Mouse (Mus musculus) MEL (cell line): ENCODE results near the gene Slc7a8.

Source experiments
- CHD2 ChIP-seq: IDR thresholded peaks from 2 replicates; pipeline ENCODE4 v1.6.1; 2011; ENCODE audit warnings: low read length, improper control_type of control experiment
- CTCF ChIP-seq, 3 experiments: IDR thresholded peaks in 2 of 3; conservative IDR thresholded peaks in 1 of 3; 2 replicates each; pipeline ENCODE4 v1.5.1; 2011 to 2012; ENCODE audit warnings: low read length in 3 of 3, low read depth in 2 of 3, mild to moderate bottlenecking in 2 of 3, improper control_type of control experiment in 1 of 3, inconsistent platforms in 1 of 3, mixed read lengths in 1 of 3, moderate library complexity in 1 of 3; ENCODE audit not compliant: control insufficient read depth in 1 of 3, insufficient read depth in 1 of 3, poor library complexity in 1 of 3, severe bottlenecking in 1 of 3
- EP300 ChIP-seq, 2 experiments: IDR thresholded peaks; 2 replicates each; pipeline ENCODE4 v1.6.1; 2011; ENCODE audit warnings: improper control_type of control experiment in 2 of 2, low read length in 2 of 2, low read depth in 1 of 2, mild to moderate bottlenecking in 1 of 2
- MAFK ChIP-seq: IDR thresholded peaks from 2 replicates; pipeline ENCODE4 v1.6.1; 2011; ENCODE audit warnings: low read depth, mild to moderate bottlenecking, low read length, improper control_type of control experiment, borderline replicate concordance
- POLR2A ChIP-seq, 2 experiments: IDR thresholded peaks; 2 replicates each; pipeline ENCODE4 v1.6.1; 2011 to 2012; ENCODE audit warnings: low read length in 2 of 2, mild to moderate bottlenecking in 2 of 2, control low read depth in 1 of 2, improper control_type of control experiment in 1 of 2, low read depth in 1 of 2, moderate library complexity in 1 of 2; ENCODE audit not compliant: control insufficient read depth in 1 of 2, insufficient read depth in 1 of 2, poor library complexity in 1 of 2
- TCF12 ChIP-seq: IDR thresholded peaks from 2 replicates; pipeline ENCODE4 v1.6.1; 2014; ENCODE audit warnings: low read depth, mild to moderate bottlenecking, inconsistent platforms, low read length, improper control_type of control experiment, moderate library complexity

- no peak for TF ChIP-seq POLR2A (IDR thresholded peaks at IDR 0.05; ENCODE audit: control insufficient read depth in 1 of 2, insufficient read depth in 1 of 2, low read depth in 1 of 2, low read length in 2 of 2, poor library complexity in 1 of 2)
- no peak for TF ChIP-seq EP300 (IDR thresholded peaks at IDR 0.05; ENCODE audit: low read depth in 1 of 2, low read length in 2 of 2)
- TF ChIP-seq CHD2, result no peak
- no peak for TF ChIP-seq MAFK
- TF ChIP-seq CTCF (IDR thresholded peaks at IDR 0.05 in 2 of 3, conservative IDR thresholded peaks at IDR 0.05 in 1 of 3; ENCODE audit: control insufficient read depth in 1 of 3, insufficient read depth in 1 of 3, low read depth in 2 of 3, low read length in 3 of 3, poor library complexity in 1 of 3, severe bottlenecking in 1 of 3), result no peak
- TF ChIP-seq TCF12, result no peak
Measured at GRCm38 (mm10) chr14:54772333-54772856, 9.4 kb downstream of the Slc7a8 start.
